Mouse (Mus musculus) urinary bladder, postnatal 14 days (tissue): Measurements from ENCODE around the gene Nts.
A peak's percentile ranks its signal among the peaks of the same experiment; 100 is the strongest.
"Not testable (repeated sequence)": the region's sequence is repeated elsewhere in the genome, so short reads cannot be mapped to it uniquely, and the experiment has no call there.

Experiments used
- DNase-seq: peaks from one replicate; pipeline ENCODE4 v3.0.0; 2021; ENCODE audit warnings: low spot score

Gene Nts

GRCm38 (mm10) chr10:102490386-102490785, at the start of gene Nts:
Gene Nts, minus strand, starts transcription at chr10:102490486.
- DNase-seq: no peak

- no peak for DNase-seq
These were observed 37.6 kb upstream of the Nts start for GRCm38 (mm10) chr10:102527901-102528300.

GRCm38 (mm10) chr10:102514159-102514558, 23.9 kb upstream of the Nts start:
- DNase-seq: no peak

- DNase-seq: peak; percentile 62
These were observed 21.6 kb upstream of the Nts start, which contains the start of gene Rassf9 for GRCm38 (mm10) chr10:102511807-102512461. Gene Rassf9, plus strand, starts transcription at chr10:102512222.

GRCm38 (mm10) chr10:102511461-102511806, 21.1 kb upstream of the Nts start:
- no peak for DNase-seq

GRCm38 (mm10) chr10:102507386-102507785, 17.1 kb upstream of the Nts start:
- no peak for DNase-seq

- DNase-seq: peak; percentile 37
These were observed 8.5 kb upstream of the Nts start for GRCm38 (mm10) chr10:102498754-102499153.

- DNase-seq: peak; percentile 51
These were observed 1.5 kb upstream of the Nts start for GRCm38 (mm10) chr10:102491792-102492191.

- no peak for DNase-seq
These were observed 20.9 kb downstream of the Nts start for GRCm38 (mm10) chr10:102469412-102469811.

- peak; percentile 14 for DNase-seq
These were observed 38.5 kb downstream of the Nts start for GRCm38 (mm10) chr10:102451756-102452155.

- DNase-seq: peak; percentile 40
These were observed 40.8 kb downstream of the Nts start for GRCm38 (mm10) chr10:102449449-102449848.

GRCm38 (mm10) chr10:102444912-102445556, 45.3 kb downstream of the Nts start:
- DNase-seq: no peak

- not testable (repeated sequence) for DNase-seq
These were observed 54.8 kb downstream of the Nts start for GRCm38 (mm10) chr10:102435467-102435866.

- peak; percentile 20 for DNase-seq
These were observed 55.2 kb downstream of the Nts start for GRCm38 (mm10) chr10:102435048-102435447.
